Mouse (Mus musculus): ENCODE results near the gene Ino80b. TPM values are rescaled to one million over a fixed set of nuclear protein-coding genes. Genes with fewer than 3 reads are reported as not detected.
A peak's percentile ranks its signal among the peaks of the same experiment; 100 is the strongest.

Gene Ino80b
- total RNA-seq, 2 experiments from 2014 or later, result 14.9 to 17.4 TPM

- DNase-seq, result no peak
These were observed 40.8 kb downstream of the Ino80b start for GRCm38 (mm10) chr6:83084477-83084876.

- DNase-seq, result no peak
These were observed 41.7 kb downstream of the Ino80b start for GRCm38 (mm10) chr6:83083497-83083896.

- no peak for DNase-seq
These were observed 45.0 kb downstream of the Ino80b start for GRCm38 (mm10) chr6:83080210-83080609.

GRCm38 (mm10) chr6:83078324-83078858 lies 46.8 kb downstream of the Ino80b start:
- peak; percentile 100 for DNase-seq

- no peak for DNase-seq
These were observed 47.5 kb downstream of the Ino80b start, which contains the start of gene Pcgf1 for GRCm38 (mm10) chr6:83077630-83078323. TSS of gene Pcgf1 (plus strand) at chr6:83077869.

GRCm38 (mm10) chr6:83074979-83075378 lies 50.3 kb downstream of the Ino80b start:
- DNase-seq, result no peak

Small RNA genes within 50 kb of the gene (microRNA-seq; reads per million reads assigned to microRNA genes)
- 0 reads per million in 2 experiments for gene Mir3470a

Other genes with a start within 250 kb of the Ino80b start
- gene Sema4f, start 185.7 kb downstream of the Ino80b start, total RNA-seq (2021), result under 1 TPM in 1 of 2 experiments, not detected in 1; 0.14 TPM
- under 1 TPM; 0.52 to 0.81 TPM for gene M1ap, start 178.5 kb downstream of the Ino80b start, total RNA-seq (2021)
- 1 to 10 TPM; 5.3 to 6.1 TPM for gene Dok1, start 92.0 kb downstream of the Ino80b start, total RNA-seq (2021)
- gene Loxl3, start 91.3 kb downstream of the Ino80b start, total RNA-seq (2021), result 1 to 10 TPM; 4.7 to 6.0 TPM
- 10 to 100 TPM; 84.1 to 88.4 TPM for gene Aup1, start 70.9 kb downstream of the Ino80b start, total RNA-seq (2021)
- gene Htra2, start 70.2 kb downstream of the Ino80b start, total RNA-seq (2021), result 10 to 100 TPM; 42.6 to 43.5 TPM
- under 1 TPM; 0.59 to 0.62 TPM for gene Dqx1, start 67.6 kb downstream of the Ino80b start, total RNA-seq (2021)
- under 1 TPM in 1 of 2 experiments, not detected in 1; 0.20 TPM for gene Tlx2, start 55.1 kb downstream of the Ino80b start, total RNA-seq (2021)
- gene Pcgf1, start 47.6 kb downstream of the Ino80b start, total RNA-seq (2021), result 10 to 100 TPM in 1 of 2 experiments, 1 to 10 TPM in 1; 7.2 to 10.2 TPM
- under 1 TPM in 1 of 2 experiments, not detected in 1; 0.88 TPM for gene Lbx2, start 39.1 kb downstream of the Ino80b start, total RNA-seq (2021)
- 1 to 10 TPM; 2.4 to 3.0 TPM for gene Ccdc142, start 23.8 kb downstream of the Ino80b start, total RNA-seq (2021)
- 1 to 10 TPM; 1.7 to 1.8 TPM for gene Gm42688, start 23.8 kb downstream of the Ino80b start, total RNA-seq (2021)
- gene Mrpl53, start 16.4 kb downstream of the Ino80b start, total RNA-seq (2021), result 100 to 1,000 TPM; 105 to 120 TPM
- gene Mogs, start 9.9 kb downstream of the Ino80b start, total RNA-seq (2021), result 10 to 100 TPM; 11.3 to 12.3 TPM
- gene Wbp1, start 3.9 kb downstream of the Ino80b start, total RNA-seq (2021), result 10 to 100 TPM; 80.4 to 86.8 TPM
- gene Rtkn, start 10.0 kb upstream of the Ino80b start, total RNA-seq (2021), result 10 to 100 TPM; 11.7 to 13.1 TPM
- gene Wdr54, start 31.0 kb upstream of the Ino80b start, total RNA-seq (2021), result 1 to 10 TPM; 1.6 to 1.8 TPM
- under 1 TPM in 1 of 2 experiments, not detected in 1; 0.14 TPM for gene 1700003E16Rik, start 31.0 kb upstream of the Ino80b start, total RNA-seq (2021)
- gene Dctn1, start 40.5 kb upstream of the Ino80b start, total RNA-seq (2021), result 100 to 1,000 TPM; 122 to 123 TPM
- gene Slc4a5, start 94.4 kb upstream of the Ino80b start, total RNA-seq (2021), result under 1 TPM in 1 of 2 experiments, not detected in 1; 0.12 TPM
- 10 to 100 TPM; 10.7 to 15.0 TPM for gene Mthfd2, start 200.5 kb upstream of the Ino80b start, total RNA-seq (2021)
- 10 to 100 TPM; 32.2 to 34.3 TPM for gene Mob1a, start 200.6 kb upstream of the Ino80b start, total RNA-seq (2021)
- 100 to 1,000 TPM; 232 to 238 TPM for gene Bola3, start 223.7 kb upstream of the Ino80b start, total RNA-seq (2021)

Measured in heart, postnatal 4 days (tissue).